Comparison of ENCODE assay signal across 10 mouse cellular contexts in the genomic region with DNA sequence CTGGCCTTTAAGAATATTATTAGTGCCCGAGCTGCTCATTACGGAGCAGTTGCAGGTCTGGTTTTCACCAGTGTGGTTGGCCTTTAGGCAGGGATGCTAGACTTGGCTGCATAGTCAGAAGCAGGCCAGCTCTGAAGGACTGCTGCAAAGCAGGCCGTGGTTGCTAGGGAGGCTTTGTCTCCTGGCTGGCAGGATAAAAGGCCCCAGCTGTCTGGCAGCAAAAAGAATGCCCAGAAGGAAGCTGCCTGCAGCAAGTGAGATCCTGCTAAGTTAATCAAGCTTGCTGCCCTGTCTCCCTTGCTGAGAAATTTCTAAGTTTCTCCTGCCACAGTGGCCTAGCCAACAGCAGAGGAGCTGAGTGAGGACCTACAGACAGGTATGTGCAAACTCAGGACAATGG.
A peak's percentile ranks its signal among the peaks of the same experiment; 100 is the strongest.
DNase-seq lines count a peak whose midpoint lies in the region; ATAC-seq lines count a peak whose summit lies in the region.
"Had no signal": no experiment of that assay in that cellular context is flagged by ENCODE, and none has a peak within 500 bp of the region (broad histone marks: within the 10 kb centered on the region; RNA-seq: fewer than 3 reads in every experiment).

No protein-coding gene starts in this region.

- H3K9me3 ChIP-seq in forebrain, embryonic 13.5 days (replicated peaks), result no peaks in the 10 kb centered on the region
- no peaks in the 10 kb centered on the region for H3K9me3 ChIP-seq in midbrain, embryonic 16.5 days (replicated peaks; ENCODE audit: control insufficient read depth, low read length, poor library complexity, severe bottlenecking)
- no peaks in the 10 kb centered on the region for H3K9me3 ChIP-seq in intestine, embryonic 15.5 days
- H3K9me3 ChIP-seq: limb, embryonic 15.5 days had no signal

- peak overlapping the region; percentile 71 for H3K27ac ChIP-seq in forebrain, embryonic 13.5 days
- peak overlapping the region; percentile 66 for H3K27ac ChIP-seq in midbrain, embryonic 16.5 days (ENCODE audit: low read length)
- no peak overlapping the region for H3K27ac ChIP-seq in intestine, embryonic 15.5 days
- H3K27ac ChIP-seq: limb, embryonic 15.5 days had no signal

- H3K4me3 ChIP-seq in forebrain, embryonic 13.5 days, result no peak overlapping the region
- H3K4me3 ChIP-seq in midbrain, embryonic 16.5 days (ENCODE audit: low read depth, low read length), result no peak overlapping the region
- H3K4me3 ChIP-seq in intestine, embryonic 15.5 days (replicated peaks), result no peak overlapping the region
- H3K4me3 ChIP-seq: limb, embryonic 15.5 days had no signal

- H3K27me3 ChIP-seq in forebrain, embryonic 13.5 days, result no peaks in the 10 kb centered on the region
- H3K27me3 ChIP-seq in midbrain, embryonic 16.5 days (ENCODE audit: control insufficient read depth, insufficient read depth, low read depth, low read length), result no peaks in the 10 kb centered on the region
- H3K27me3 ChIP-seq in intestine, embryonic 15.5 days (replicated peaks), result no peaks in the 10 kb centered on the region
- H3K27me3 ChIP-seq: CH12.LX; limb, embryonic 15.5 days had no signal

- WGBS in forebrain, embryonic 13.5 days, result under 1% methylated on average over 3 of the region's 3 CpGs
- WGBS in midbrain, embryonic 16.5 days, result 1% methylated on average over 3 of the region's 3 CpGs
- 55% methylated on average over 3 of the region's 3 CpGs for WGBS in intestine, embryonic 15.5 days

- H3K36me3 ChIP-seq in forebrain, embryonic 13.5 days (ENCODE audit: poor library complexity, severe bottlenecking), result no peaks in the 10 kb centered on the region
- no peaks in the 10 kb centered on the region for H3K36me3 ChIP-seq in midbrain, embryonic 16.5 days (ENCODE audit: control insufficient read depth, insufficient read depth, low read length)
- H3K36me3 ChIP-seq in intestine, embryonic 15.5 days, result no peaks in the 10 kb centered on the region
- H3K36me3 ChIP-seq: limb, embryonic 15.5 days had no signal

- DNase-seq in brain, adult 2 months (ENCODE audit: low read depth, low spot score), result peak; percentile 69
- DNase-seq in layer of hippocampus, postnatal 14 days (ENCODE audit: low spot score in 2 of 2), result peak; percentile 22 to 39
- DNase-seq in spleen, postnatal 4 days (ENCODE audit: low spot score in 2 of 2), result no peak
- DNase-seq in liver, result no peak
- DNase-seq in adrenal gland, adult 2 months, result no peak

- peaks cover 25% of the 10 kb centered on the region for H3K4me1 ChIP-seq in forebrain, embryonic 13.5 days
- H3K4me1 ChIP-seq in midbrain, embryonic 16.5 days (ENCODE audit: control insufficient read depth, insufficient read depth, low read length), result peaks cover 14% of the 10 kb centered on the region
- no peaks in the 10 kb centered on the region for H3K4me1 ChIP-seq in intestine, embryonic 15.5 days (replicated peaks)
- H3K4me1 ChIP-seq: limb, embryonic 15.5 days had no signal

- peak; percentile 93 for ATAC-seq in forebrain, embryonic 13.5 days
- peak; percentile 96 for ATAC-seq in midbrain, embryonic 16.5 days
- ATAC-seq in intestine, embryonic 15.5 days, result no peak

- H3K4me2 ChIP-seq in forebrain, embryonic 13.5 days, result peak overlapping the region; percentile 5; the same call in 1 of the 2 replicates
- H3K4me2 ChIP-seq in midbrain, embryonic 16.5 days (ENCODE audit: low read length), result no peak overlapping the region
- no peak overlapping the region for H3K4me2 ChIP-seq in intestine, embryonic 15.5 days (replicated peaks)
- H3K4me2 ChIP-seq: limb, embryonic 15.5 days had no signal

- H3K9ac ChIP-seq in forebrain, embryonic 13.5 days, result no peak overlapping the region
- no peak overlapping the region for H3K9ac ChIP-seq in midbrain, embryonic 16.5 days (ENCODE audit: low read depth, low read length)
- no peak overlapping the region for H3K9ac ChIP-seq in intestine, embryonic 15.5 days
- H3K9ac ChIP-seq: limb, embryonic 15.5 days had no signal

Comparison
In these comparisons a context has a peak if more than half of its experiments do, and no peak if none do; other contexts are left out.
1. DNase-seq: peak in brain, adult 2 months (single experiment) and layer of hippocampus, postnatal 14 days (2 of 2); none in spleen, postnatal 4 days (0 of 2), liver (single experiment) and adrenal gland, adult 2 months (single experiment).